Mouse (Mus musculus) bone marrow, adult 2 months (tissue): ENCODE data around the gene Cant1. TPM values are rescaled to one million over a fixed set of nuclear protein-coding genes. Genes with fewer than 3 reads are reported as not detected.
"Not testable (repeated sequence)": the region's sequence is repeated elsewhere in the genome, so short reads cannot be mapped to it uniquely, and the experiment has no call there.

Experiments used
- H3K27ac ChIP-seq: fragments of 200-500 bp; 2 replicates; pipeline ENCODE4 v1.5.1; 2012; ENCODE audit warnings: low read depth, mild to moderate bottlenecking, control low read depth, inconsistent platforms, low read length; ENCODE audit not compliant: control insufficient read depth, poor library complexity, insufficient read depth
- H3K4me1 ChIP-seq: fragments of 200-500 bp; 2 replicates; pipeline ENCODE4 v1.6.1; 2011; ENCODE audit warnings: low read length; ENCODE audit not compliant: control insufficient read depth, insufficient read depth
- H3K4me3 ChIP-seq: fragments of 200-500 bp; replicated peaks from 2 replicates; pipeline ENCODE3; 2011; ENCODE audit warnings: mild to moderate bottlenecking, low read depth, low read length, control low read depth; ENCODE audit not compliant: control insufficient read depth
- CTCF ChIP-seq: fragments of 200-500 bp; IDR thresholded peaks from 2 replicates; pipeline ENCODE4 v1.5.1; 2011; ENCODE audit warnings: low read length, control low read depth; ENCODE audit not compliant: control insufficient read depth, insufficient read depth
- POLR2A ChIP-seq: fragments of 200-500 bp; IDR thresholded peaks from 2 replicates; pipeline ENCODE4 v1.6.1; 2011; ENCODE audit warnings: low read depth, mild to moderate bottlenecking, control low read depth, low read length, borderline replicate concordance; ENCODE audit not compliant: control insufficient read depth
- WGBS: fragments of 180-500 bp; shearing (Covaris S2); methylation state at CpG from one replicate; pipeline ENCODE4 v1.1.7; 2018; 5-methylcytosine and 5-hydroxymethylcytosine counted together
- polyA plus RNA-seq: library from polyadenylated mRNA; stranded (reverse); fragments of >200 nt; gene quantifications from 2 replicates; pipeline ENCODE4 v1.2.4, GENCODE M21; 2011; ENCODE audit warnings: low replicate concordance; ENCODE audit not compliant: missing spikeins, insufficient read depth, insufficient read length

Cant1 gene
- polyA plus RNA-seq, 1 experiment: 14.6 TPM

GRCm38 (mm10) chr11:118399891-118400565, 18.9 kb downstream of the Cant1 start:
- no peak for TF ChIP-seq POLR2A
- no peak for TF ChIP-seq CTCF
- WGBS: 32% methylated on average over 5 of the region's 5 CpGs
- peak overlapping the region; percentile 2 for H3K4me3 ChIP-seq
- H3K27ac ChIP-seq: no peak overlapping the region
- H3K4me1 ChIP-seq: peaks cover 4% of the 10 kb centered on the region

GRCm38 (mm10) chr11:118397806-118398530, 20.9 kb downstream of the Cant1 start:
- Histone ChIP-seq H3K4me3 (no peak overlapping the region), H3K27ac (no peak overlapping the region), H3K4me1 (peaks cover 3% of the 10 kb centered on the region; the same call in 1 of the 2 replicates)
- 89% methylated on average over 26 of the region's 26 CpGs for WGBS
- TF ChIP-seq CTCF (no peak), POLR2A (no peak)

- no peak overlapping the region for H3K4me3 ChIP-seq
- H3K4me1 ChIP-seq: no peaks in the 10 kb centered on the region
- 85% methylated on average over 6 of the region's 6 CpGs for WGBS
- H3K27ac ChIP-seq: no peak overlapping the region
- no peak for TF ChIP-seq POLR2A
These were observed 24.3 kb downstream of the Cant1 start for GRCm38 (mm10) chr11:118394538-118394937.

- no peak for TF ChIP-seq POLR2A
- TF ChIP-seq CTCF: no peak
- no peaks in the 10 kb centered on the region for H3K4me1 ChIP-seq
- H3K27ac ChIP-seq: no peak overlapping the region
- no peak overlapping the region for H3K4me3 ChIP-seq
- WGBS: 76% methylated on average over 5 of the region's 5 CpGs
These were observed 24.9 kb downstream of the Cant1 start for GRCm38 (mm10) chr11:118393991-118394390.

GRCm38 (mm10) chr11:118387816-118388215, 31.1 kb downstream of the Cant1 start:
- not testable (repeated sequence) for H3K4me1 ChIP-seq, H3K4me3 ChIP-seq, H3K27ac ChIP-seq
- WGBS: 94% methylated on average over 13 of the region's 13 CpGs

- 38% methylated on average over 11 of the region's 11 CpGs for WGBS
- Histone ChIP-seq H3K4me3 (no peak overlapping the region), H3K27ac (no peak overlapping the region), H3K4me1 (no peaks in the 10 kb centered on the region)
- TF ChIP-seq POLR2A (no peak), CTCF (peak; percentile 91)
These were observed 39.5 kb downstream of the Cant1 start for GRCm38 (mm10) chr11:118379251-118380009.

GRCm38 (mm10) chr11:118378656-118379055, 40.2 kb downstream of the Cant1 start:
- Histone ChIP-seq H3K4me3 (no peak overlapping the region), H3K27ac (no peak overlapping the region), H3K4me1 (no peaks in the 10 kb centered on the region)
- TF ChIP-seq POLR2A: no peak
- TF ChIP-seq CTCF: no peak
- 80% methylated on average over 6 of the region's 6 CpGs for WGBS

GRCm38 (mm10) chr11:118376323-118376722, 42.6 kb downstream of the Cant1 start:
- H3K27ac ChIP-seq, H3K4me3 ChIP-seq, H3K4me1 ChIP-seq: not testable (repeated sequence)
